Mouse (Mus musculus): ENCODE measurements at regions not wholly inside any gene's neighbourhood (a gene's known extent, or its start where the extent isn't known, plus 50 kb on each side); places are given as distances from the start of the nearest gene placed in this dataset.
"Not testable (repeated sequence)": the region's sequence is repeated elsewhere in the genome, so short reads cannot be mapped to it uniquely, and the experiment has no call there.

DNA sequence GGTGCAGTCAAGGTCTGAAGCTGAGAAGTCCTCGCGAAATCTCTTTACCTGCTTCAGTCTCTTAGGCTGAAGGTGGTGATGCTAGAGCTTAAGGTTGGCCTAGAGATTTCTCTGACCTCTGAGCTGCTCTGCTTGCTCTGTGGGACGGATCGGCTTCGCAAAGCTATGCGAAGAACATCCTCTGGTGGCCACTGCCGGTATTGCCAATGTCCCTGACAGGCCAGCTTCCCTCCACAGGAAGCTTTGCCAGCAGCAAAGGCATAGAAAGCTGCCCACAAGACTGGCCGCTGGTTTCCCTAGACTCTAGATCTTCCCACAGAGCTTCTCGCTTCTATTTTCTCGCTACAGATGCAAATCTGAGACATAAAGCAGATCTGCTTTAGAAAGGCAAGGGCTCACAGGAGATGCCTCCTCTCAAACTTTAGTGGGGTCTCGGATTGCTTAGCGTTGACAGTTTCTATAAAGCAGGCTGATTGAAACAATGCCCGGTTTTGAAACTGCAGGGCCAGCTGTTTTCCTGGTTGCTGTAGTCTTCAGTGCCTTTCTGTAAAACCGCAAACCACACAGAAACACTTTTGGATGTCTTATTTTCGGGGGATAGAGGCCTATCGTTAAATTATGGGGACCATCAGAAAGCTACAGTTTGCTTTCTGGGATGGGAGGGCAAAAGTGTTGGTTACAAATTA, 153.7 kb downstream of the Car8 start:
- peak; percentile 93 for DNase-seq (ENCODE audit: low spot score)

DNA sequence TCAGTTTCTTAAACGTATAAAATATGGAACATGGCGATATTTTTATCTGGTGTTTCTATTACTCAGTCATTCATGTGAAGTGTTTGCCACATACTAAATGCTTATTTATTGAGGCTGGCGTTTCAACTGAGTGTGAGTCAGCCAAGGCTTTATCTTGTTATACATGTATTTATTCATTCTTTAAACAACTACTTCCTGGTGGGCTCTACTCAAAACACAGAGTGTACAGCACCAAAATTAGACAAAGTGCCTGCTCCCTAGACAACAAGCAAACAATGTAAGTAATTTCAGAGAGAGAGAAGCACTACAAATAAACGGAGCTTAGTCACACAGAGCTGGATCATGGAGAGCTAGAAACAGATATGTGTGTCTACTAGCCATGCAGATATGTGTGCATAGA, 159.5 kb downstream of the Car8 start:
- no peak for DNase-seq (ENCODE audit: low spot score)

DNA sequence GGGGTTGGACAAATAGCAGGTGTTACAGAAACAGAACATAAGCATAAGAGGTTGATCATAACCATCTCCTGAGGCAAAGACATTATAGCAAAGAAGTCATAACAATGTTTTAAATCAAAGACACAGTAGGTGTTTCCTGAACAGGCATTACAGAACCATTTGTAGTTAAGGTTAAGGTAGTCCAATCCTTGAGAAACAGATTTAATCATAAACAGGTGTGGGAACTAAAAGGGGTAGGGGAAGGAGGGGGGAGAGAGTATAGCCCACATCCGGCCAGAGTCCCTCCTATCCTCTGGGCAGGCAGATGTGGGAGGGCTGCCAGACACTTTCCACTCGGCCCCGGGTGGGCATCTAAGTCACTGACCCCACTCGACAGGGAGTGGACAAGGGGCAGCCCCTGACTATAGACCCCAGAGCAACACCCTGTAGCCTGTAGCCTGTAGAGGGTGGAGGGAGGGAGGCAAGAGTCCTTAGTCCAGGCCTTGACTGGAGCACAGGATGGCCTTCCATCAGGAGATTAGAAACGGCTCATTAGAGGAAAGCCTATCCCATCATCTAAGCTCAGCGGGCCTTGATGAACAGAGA, 165.8 kb downstream of the Car8 start:
- DNase-seq (ENCODE audit: low spot score): no peak

DNA sequence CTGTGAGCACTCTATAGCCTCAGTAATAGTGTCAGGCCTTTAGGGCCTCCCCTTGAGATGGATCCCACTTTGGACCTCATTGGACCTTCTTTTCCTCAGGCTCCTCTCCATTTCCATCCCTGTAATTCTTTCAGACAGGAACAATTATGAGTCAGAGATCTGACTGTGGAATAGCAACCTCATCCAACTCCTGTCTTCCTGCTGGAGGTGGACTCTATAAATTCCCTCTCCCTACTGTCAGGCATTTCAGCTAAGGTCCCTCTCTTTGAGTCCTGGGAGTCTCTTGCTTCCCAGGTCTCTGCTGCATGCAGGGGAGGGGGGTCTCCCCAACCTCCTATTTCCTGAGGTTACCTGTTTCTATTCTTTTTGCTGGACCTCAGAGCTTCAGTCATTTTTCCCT, 168.1 kb downstream of the Car8 start:
- DNase-seq (ENCODE audit: low spot score): not testable (repeated sequence)

DNA sequence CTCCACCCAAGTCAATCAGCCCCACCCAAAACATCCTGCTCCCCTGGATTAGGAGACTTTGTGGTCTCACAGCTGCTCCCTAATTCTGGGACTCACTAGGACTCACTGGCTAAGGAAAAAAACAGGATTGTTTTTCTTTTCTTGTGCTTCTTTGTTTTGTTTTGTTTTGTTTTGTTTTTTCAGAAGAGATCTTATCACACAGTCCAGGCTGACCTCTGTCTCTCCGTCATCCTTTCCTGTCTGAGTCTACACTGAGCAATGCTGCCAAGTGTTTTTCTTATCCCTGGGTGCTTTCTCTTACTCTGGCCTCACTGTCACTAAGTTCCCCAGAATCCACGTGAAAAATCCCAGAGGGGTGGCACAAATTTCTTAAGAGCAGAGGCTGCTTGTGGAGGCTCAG, 170.8 kb downstream of the Car8 start:
- peak; percentile 4 for DNase-seq (ENCODE audit: low spot score)

DNA sequence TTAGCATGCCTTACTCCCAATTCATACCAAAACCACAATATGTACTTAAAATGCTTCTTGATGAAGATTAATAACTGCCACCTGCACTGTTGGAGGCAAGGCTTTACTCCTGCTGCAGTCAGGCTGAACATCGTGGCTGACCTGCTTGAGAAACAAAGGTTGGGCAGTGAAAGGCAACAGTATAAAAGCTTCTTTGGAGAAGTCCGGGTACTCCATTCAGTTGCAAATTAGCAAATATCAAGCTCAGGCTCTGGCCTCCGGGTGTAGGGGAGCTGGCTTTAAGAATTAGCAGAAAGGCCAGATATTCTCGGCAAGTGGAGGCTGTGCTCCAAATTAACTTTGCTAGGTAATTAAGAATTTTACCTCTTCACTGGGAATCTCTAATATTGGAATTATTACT, 197.1 kb downstream of the Car8 start:
- peak; percentile 5 for DNase-seq (ENCODE audit: low spot score)

DNA sequence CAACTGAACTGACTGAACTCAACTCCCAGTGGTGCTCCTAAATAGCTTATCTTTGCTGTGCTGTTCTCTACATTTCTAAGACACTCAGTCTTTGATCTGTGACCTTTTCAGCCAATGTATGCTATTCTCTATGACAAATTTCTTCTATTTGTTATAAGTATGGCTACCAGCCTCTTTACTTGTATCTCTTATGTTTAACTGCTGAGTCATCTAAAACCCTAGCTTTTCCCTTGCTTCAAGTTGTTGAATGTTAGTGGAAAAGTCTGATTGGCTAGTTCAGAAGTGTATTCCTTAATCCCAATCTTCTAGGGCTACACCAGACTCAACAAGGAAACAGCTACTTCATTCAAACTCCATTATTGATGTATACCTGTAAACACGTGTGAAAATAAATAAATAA, 201.0 kb downstream of the Car8 start:
- DNase-seq (ENCODE audit: low spot score): no peak

DNA sequence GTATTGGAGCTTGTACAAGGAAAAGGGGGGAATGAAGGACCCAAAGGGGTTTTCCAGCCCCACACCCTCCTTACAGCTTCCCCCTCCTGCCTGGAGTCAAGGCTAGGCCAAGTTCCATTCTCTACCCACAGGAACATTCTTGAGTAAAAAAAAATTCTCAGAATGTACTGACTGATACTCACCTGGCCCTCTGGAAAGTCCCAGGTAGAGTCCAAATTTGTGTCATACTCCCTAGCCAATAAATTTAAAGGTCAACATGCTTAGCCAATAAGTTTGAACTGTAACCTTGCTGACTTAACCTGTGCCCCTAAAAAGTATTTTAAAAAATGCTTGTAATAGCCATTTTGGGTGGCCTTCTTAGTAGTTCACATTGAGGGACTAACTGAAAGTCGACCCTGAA, 205.4 kb downstream of the Car8 start:
- DNase-seq (ENCODE audit: low spot score): not testable (repeated sequence)

DNA sequence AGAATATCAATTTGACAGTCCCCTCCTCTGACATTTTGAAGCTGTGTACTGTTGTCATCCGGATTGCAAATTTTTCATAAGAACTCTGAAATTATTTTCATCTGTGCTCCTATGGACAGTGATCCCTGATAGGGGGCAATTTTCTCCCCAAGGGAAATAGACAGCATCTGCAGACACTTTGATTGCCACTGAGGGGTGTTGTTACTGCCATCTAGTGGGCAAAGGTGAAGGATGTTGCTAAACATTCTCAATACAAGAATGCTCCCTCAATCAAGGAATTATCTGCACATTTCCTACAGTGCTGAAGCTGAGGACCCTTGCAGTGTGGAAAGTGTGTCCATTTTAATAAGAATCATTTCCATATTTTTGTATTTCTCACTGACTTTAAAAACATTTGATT, 233.7 kb downstream of the Car8 start:
- peak; percentile 75 for DNase-seq (ENCODE audit: low spot score)

DNA sequence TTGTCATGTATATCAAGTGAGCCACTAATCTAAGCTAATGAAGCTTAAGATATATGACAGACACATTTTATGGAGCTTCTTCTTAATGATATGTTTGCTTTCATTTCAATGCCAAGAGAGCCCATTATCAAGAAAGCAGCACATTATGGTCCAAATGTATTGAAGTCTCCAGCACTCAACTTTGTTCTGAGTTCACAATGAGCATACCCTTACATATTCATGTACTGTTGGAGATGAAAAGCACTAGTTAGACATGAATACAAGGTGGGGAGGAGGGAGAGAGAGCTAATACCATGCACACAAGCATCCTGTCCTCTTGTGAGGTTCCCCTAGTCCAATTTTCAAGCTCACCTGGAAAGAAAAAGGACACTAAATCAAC, 241.3 kb downstream of the Car8 start:
- no peak for DNase-seq (ENCODE audit: low spot score)

DNA sequence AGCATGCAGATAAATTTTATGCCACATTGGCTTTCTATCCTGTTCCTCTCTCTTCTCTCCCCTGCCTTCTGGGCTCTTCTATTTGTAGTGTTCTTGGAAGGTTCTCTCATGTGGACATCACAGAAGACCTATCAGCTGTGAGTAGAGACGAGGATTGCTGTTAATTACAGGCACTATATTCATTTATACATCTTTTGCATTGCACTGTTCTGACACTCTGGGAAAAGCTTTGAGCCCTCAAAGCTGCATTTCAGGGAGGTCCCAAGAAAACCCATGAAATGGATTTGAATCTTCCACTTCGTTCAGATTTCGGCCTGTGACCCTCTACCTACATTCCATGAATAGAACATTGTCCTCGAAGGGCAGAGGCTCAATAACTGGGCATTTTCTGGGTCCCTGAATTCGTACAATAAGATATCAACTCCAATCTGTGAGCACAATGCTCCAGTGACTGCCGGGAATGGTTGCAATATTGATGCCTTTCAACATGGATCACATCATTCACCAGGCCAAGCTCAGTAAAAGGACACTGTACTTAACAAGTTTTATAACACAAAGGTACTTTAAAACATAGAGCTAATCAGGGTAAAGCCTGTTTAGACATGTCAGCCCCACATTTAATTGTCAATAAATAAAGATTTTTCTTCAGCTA, 241.8 kb downstream of the Car8 start:
- peak; percentile 61 for DNase-seq (ENCODE audit: low spot score)

DNA sequence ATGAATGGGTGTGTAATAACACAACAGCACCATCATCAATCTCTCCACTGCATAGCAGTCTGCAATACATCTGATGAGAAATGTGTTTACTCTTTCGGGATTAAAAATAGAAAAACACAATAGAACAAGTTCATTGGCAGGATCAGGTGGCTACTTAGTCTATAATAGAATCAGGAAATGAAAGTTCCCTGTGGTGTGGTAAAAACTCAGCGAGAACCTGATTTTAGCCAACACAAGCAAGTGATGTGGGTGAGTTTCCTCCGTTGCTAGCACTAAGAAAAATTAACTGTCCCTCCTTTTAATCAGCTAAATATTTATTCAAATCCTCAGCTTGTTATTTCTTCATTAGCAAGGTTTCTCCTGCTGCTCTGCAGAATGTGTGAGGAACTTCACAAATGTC, 245.9 kb downstream of the Car8 start:
- DNase-seq (ENCODE audit: low spot score): no peak

DNA sequence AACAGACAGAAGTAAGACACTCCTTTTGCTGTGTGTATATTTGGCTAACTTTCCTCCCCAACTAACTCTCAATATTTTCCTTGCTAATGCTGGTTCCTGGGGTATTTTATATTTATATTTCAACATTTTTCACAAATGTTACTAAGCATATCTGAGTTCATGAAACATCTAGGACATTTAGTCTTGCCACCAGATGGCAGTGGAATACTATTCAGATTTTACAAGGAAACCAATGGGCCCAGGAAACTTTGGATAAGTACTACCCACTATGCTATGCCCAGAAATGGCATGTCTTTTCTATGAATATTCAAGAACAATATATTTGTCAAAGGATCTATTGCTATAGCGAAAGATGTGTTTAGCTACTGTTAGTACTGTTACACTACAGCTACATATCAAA, 251.1 kb downstream of the Car8 start:
- DNase-seq (ENCODE audit: low spot score): peak; percentile 34

DNA sequence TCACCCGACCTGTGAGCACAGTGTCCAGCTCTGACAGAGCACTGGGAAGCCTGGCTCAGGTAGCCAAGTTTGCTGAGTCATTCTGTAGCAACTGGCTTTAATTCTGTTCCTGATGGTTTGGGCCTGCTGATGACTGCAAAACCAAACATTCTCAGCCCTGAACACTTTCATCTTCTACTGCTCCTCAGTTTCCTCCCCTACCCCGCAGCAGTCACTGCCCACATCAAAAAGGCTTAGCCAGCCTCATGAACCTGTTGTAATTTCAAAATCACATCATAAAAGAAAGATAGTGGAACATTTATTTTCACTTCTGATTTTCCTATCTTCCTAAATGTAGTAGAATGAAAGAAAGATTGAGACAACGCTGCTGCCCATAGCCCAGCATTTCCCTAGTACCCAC, 251.5 kb downstream of the Car8 start:
- DNase-seq (ENCODE audit: low spot score): no peak

DNA sequence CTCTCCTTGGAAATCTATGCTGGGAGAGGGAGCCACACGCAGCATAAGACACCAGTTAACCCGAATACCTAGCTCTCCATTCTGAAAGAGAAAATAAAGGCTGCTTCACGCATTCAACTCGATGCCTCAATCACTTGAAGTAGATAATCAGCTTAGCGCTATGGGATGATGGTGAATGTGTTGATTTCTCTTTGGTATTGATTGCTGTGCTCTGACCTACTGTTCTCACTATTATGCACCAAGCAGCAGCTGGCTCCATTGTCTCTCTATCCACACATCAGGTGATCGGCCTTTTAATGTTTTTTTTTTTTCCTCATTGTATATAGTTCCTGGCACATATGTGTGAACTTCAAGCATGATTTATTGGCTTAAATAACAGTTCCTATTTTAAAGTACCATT, 254.0 kb downstream of the Car8 start:
- DNase-seq (ENCODE audit: low spot score): no peak

DNA sequence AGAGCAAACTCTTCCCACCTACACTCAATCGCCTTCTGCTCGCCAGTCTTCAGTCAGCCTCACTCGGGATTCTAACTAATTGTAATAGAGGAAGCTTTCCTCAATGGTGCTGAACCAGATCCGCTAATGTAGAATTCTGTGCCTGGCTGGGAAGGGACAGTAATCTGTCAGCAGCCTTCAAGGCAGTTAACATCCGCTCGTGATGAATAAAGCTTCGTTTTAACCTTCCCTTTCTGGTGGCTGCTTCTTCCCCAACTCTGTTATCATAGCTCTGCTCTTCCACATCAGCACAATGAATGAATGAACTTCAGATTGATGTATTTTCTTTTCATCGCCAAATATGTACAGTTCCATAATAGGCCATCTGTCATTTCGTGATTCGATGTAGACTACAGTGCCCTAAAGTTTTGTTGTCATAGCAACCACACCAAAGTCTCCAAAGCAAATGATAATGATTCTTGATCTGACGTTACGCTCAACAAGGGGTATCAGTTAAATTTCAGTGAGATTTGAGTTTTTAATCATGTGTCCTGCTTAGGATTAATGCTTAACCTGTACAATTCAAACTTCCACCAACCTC, 259.0 kb downstream of the Car8 start:
- DNase-seq (ENCODE audit: low spot score): no peak

DNA sequence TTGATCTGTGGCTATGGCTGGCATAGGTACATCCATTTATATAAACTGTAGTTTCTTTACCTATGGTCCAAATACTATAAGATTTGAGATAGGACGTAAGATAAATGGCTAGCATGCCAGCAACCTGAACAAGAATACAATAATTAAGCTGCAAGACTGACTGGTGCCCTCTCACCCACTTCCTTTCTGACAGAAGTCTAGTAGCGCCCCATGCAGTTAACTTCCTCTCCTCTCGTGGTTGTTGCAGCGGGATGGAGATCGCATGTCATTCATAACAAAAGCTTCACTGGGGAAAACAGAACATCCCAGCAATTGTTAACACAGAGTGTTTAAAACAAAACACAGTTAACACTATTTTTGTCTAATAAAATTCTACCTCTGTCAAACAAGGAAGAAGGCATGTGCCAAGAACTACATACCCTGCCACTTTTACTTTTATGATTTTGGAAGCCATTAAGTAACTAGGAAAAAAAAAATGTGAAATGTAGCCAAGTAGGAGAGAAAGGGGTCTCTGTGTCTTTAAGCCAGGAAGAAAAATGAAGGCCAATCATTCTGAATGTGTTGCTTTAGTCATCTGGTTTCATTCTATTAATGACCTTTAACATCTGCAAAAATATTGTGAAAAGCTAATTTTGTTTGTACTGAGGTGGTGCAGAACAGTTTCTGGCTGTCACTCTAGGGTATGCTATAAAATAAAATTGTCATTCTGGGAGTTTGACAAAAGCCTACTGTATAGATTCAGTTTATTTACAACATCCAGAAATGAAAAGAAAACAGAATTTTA, 261.0 kb downstream of the Car8 start:
- no peak for DNase-seq (ENCODE audit: low spot score)

DNA sequence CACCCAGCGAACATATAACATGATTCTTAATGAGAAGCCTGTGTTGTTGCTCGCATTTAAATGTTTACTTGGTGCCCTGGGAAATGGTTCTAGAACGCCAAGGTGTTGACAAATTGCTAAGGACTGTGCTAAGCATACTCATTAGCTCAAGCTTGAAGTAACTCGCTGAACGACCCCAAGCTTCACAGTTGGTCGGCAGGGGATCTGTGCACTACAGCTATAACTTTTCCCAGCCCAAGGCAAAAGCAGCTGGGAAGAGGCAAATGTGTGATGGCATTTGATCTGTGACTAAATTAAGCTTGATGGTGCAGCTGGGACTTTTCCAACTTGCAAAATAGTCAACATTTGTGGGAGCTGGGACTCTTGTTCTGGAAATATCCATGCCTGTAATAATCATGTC, 268.6 kb downstream of the Car8 start:
- no peak for DNase-seq (ENCODE audit: low spot score)

DNA sequence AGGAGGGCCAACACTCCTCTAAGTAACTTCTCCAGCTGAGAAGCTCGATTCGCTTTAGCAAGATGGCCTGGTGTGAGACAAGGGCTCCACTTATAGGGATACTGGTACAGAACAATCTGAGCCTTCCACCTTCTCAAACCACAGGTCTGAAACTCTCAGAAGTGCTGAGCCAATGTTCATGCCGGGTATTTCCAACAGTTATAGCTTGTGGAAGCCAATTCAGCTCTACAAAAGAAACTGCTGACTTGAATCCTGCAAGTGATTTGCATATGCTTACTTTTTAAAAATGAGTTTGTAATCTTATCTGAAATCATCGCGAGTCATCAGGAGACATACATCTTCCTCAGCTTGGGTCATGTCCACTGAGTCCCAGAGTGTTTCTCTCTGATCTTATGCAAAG, 273.2 kb downstream of the Car8 start:
- no peak for DNase-seq (ENCODE audit: low spot score)

DNA sequence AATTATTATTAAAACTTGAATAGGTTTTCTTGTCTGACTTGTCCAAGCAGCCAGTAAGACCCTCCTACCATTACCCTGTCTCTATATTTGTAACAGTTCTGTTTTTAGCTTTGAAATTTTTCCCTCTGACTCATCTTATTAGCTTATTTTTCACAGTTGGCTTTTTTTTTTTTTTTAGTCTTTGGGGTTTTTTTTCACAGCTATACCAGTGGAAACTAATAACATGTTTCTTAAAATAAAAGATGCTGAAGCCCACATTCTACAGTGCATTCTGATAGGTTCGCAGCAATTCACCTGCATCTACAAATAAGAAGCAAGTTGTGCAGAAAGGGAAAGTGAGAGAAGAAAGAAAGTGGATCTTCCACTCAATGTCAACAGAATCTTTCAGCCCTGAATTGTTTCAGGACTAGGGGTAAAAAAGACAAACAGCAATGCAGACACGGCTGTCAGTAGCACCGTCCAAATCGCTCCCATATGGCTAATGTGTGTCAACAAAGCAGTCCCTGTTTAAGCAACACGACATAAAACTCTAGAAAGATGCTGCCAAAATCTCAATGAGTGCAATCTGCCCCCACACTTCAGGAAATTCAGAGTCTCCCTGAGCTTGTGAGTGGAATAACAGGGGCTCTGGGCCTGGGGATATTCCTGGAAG, 277.2 kb downstream of the Car8 start:
- DNase-seq (ENCODE audit: low spot score): no peak

DNA sequence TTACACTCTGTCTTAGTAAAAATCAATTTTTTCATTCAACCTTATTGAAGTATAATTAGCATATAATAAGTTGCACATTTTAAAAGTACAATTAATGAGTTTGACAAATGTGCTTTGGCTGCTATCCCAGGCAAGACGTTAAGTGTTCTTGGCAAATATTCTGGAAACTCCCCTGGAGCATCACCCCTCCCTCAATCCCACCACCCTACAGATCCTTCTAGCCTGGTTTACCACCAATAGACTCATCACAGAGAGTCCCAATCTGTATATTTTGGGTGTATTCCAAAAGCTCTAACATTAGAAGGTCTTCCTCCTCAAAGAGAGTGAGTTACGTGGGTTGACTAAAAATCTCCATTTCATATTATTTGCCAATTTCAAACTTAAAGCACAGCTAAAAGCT, 278.5 kb downstream of the Car8 start:
- DNase-seq (ENCODE audit: low spot score): no peak

DNA sequence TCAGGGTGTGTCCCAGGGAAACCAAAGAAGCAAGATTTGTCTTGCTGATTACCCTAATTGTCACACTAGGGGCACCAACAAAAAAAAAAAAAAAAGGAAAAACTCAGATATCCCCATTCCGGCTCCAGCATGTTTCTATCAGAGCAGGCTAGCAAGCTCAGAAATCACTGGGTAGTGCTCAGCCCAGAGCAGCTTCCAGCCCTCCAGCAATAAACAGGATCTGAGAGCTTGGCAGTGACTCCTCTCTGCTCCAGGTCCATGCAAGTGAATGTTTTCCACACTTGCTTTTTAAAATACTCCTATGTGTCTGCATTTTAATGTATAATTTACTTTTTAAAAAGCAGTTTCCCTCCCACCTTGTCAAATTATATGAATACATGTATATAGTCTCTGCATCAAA, 290.8 kb downstream of the Car8 start:
- no peak for DNase-seq (ENCODE audit: low spot score)

All from embryo, embryonic 10 days (tissue).